Mouse (Mus musculus) kidney, adult 2 months (tissue): ENCODE data around the gene Casq2. TPM values are rescaled to one million over a fixed set of nuclear protein-coding genes. Genes with fewer than 3 reads are reported as not detected.
"Not testable (repeated sequence)": the region's sequence is repeated elsewhere in the genome, so short reads cannot be mapped to it uniquely, and the experiment has no call there.

Experiments
- DNase-seq: peaks from one replicate; pipeline ENCODE4 v3.0.0; 2021
- H3K27ac ChIP-seq: fragments of 200-500 bp; 2 replicates; pipeline ENCODE4 v1.5.1; 2012; ENCODE audit warnings: low read depth, low read length, control low read depth, inconsistent platforms; ENCODE audit not compliant: insufficient read depth
- H3K27me3 ChIP-seq: fragments of 200-500 bp; replicated peaks from 2 replicates; pipeline ENCODE4 v1.6.1; 2012; ENCODE audit warnings: mild to moderate bottlenecking, moderate library complexity, low read length, inconsistent platforms; ENCODE audit not compliant: control insufficient read depth, insufficient read depth
- H3K36me3 ChIP-seq: fragments of 200-500 bp; 2 replicates; pipeline ENCODE4 v1.6.1; 2012; ENCODE audit warnings: mild to moderate bottlenecking, moderate library complexity, low read length, inconsistent platforms; ENCODE audit not compliant: control insufficient read depth, insufficient read depth
- H3K4me1 ChIP-seq: fragments of 200-500 bp; 2 replicates; pipeline ENCODE4 v1.6.1; 2011; ENCODE audit warnings: low read length; ENCODE audit not compliant: control insufficient read depth, insufficient read depth
- H3K4me3 ChIP-seq: fragments of 200-500 bp; 2 replicates; pipeline ENCODE4 v1.5.1; 2011; ENCODE audit warnings: mild to moderate bottlenecking, low read depth, low read length, control low read depth; ENCODE audit not compliant: insufficient read depth
- CTCF ChIP-seq: fragments of 200-500 bp; conservative IDR thresholded peaks from 2 replicates; pipeline ENCODE4 v1.5.1; 2011; ENCODE audit warnings: low read depth, mild to moderate bottlenecking, control low read depth, low read length, moderate library complexity, mixed read lengths; ENCODE audit not compliant: insufficient read depth, insufficient read length
- POLR2A ChIP-seq: fragments of 200-500 bp; IDR thresholded peaks from one replicate; pipeline ENCODE4 v1.6.1; 2011; ENCODE audit warnings: low read depth, low read length, control low read depth
- WGBS: fragments of 180-500 bp; shearing (Covaris S2); methylation state at CpG from one replicate; pipeline ENCODE4 v1.1.7; 2018; 5-methylcytosine and 5-hydroxymethylcytosine counted together
- polyA plus RNA-seq: library from polyadenylated mRNA; depleted of rRNA; stranded (reverse); fragments of >200 nt; gene quantifications from 2 replicates; pipeline ENCODE4 v1.2.3, GENCODE M21; 2012

Casq2 gene
- polyA plus RNA-seq, 1 experiment = 2.1 TPM

GRCm38 (mm10) chr3:102152872-102153271 lies 66.7 kb downstream of the Casq2 start:
- peak; percentile 47 for DNase-seq
- Histone ChIP-seq H3K27me3 (no peaks in the 10 kb centered on the region), H3K36me3 (peaks cover 2% of the 10 kb centered on the region; the same call in 1 of the 2 replicates), H3K4me3 (no peak overlapping the region), H3K4me1 (peaks cover 16% of the 10 kb centered on the region), H3K27ac (peak overlapping the region; percentile 90)
- 21% methylated on average over 4 of the region's 4 CpGs for WGBS
- no peak for TF ChIP-seq POLR2A
- no peak for TF ChIP-seq CTCF

GRCm38 (mm10) chr3:102154107-102154506 lies 67.9 kb downstream of the Casq2 start:
- TF ChIP-seq POLR2A = no peak
- no peak for TF ChIP-seq CTCF
- no peak overlapping the region for H3K4me3 ChIP-seq
- H3K27me3 ChIP-seq = no peaks in the 10 kb centered on the region
- peaks cover 16% of the 10 kb centered on the region for H3K4me1 ChIP-seq
- no peak overlapping the region for H3K27ac ChIP-seq
- H3K36me3 ChIP-seq = peaks cover 2% of the 10 kb centered on the region; the same call in 1 of the 2 replicates
- 58% methylated on average over 7 of the region's 7 CpGs for WGBS
- DNase-seq = peak; percentile 61

GRCm38 (mm10) chr3:102156737-102157136 lies 70.5 kb downstream of the Casq2 start:
- WGBS = 72% methylated on average over 7 of the region's 7 CpGs
- no peak for DNase-seq
- Histone ChIP-seq H3K27me3 (no peaks in the 10 kb centered on the region), H3K4me1 (peaks cover 16% of the 10 kb centered on the region), H3K4me3 (no peak overlapping the region), H3K36me3 (peaks cover 2% of the 10 kb centered on the region; the same call in 1 of the 2 replicates), H3K27ac (no peak overlapping the region)
- no peak for TF ChIP-seq CTCF
- no peak for TF ChIP-seq POLR2A

GRCm38 (mm10) chr3:102157652-102158051 lies 71.4 kb downstream of the Casq2 start:
- no peak for TF ChIP-seq CTCF
- no peak for TF ChIP-seq POLR2A
- Histone ChIP-seq H3K4me3 (no peak overlapping the region), H3K27me3 (no peaks in the 10 kb centered on the region), H3K36me3 (peaks cover 2% of the 10 kb centered on the region; the same call in 1 of the 2 replicates), H3K4me1 (peaks cover 10% of the 10 kb centered on the region), H3K27ac (no peak overlapping the region)
- no peak for DNase-seq
- 85% methylated on average over 6 of the region's 6 CpGs for WGBS

- TF ChIP-seq CTCF (no peak), POLR2A (no peak)
- peaks cover 2% of the 10 kb centered on the region; the same call in 1 of the 2 replicates for H3K36me3 ChIP-seq
- H3K4me1 ChIP-seq = peaks cover 5% of the 10 kb centered on the region
- 66% methylated on average over 14 of the region's 14 CpGs for WGBS
- no peak for DNase-seq
- no peaks in the 10 kb centered on the region for H3K27me3 ChIP-seq
- no peak overlapping the region for H3K4me3 ChIP-seq
- H3K27ac ChIP-seq = no peak overlapping the region
Observed at GRCm38 (mm10) chr3:102158759-102159422, 72.7 kb downstream of the Casq2 start.

- no peak overlapping the region for H3K27ac ChIP-seq
- H3K4me1 ChIP-seq = no peaks in the 10 kb centered on the region
- 62% methylated on average over 14 of the region's 14 CpGs for WGBS
- no peak overlapping the region for H3K4me3 ChIP-seq
- H3K27me3 ChIP-seq = no peaks in the 10 kb centered on the region
- peaks cover 2% of the 10 kb centered on the region; the same call in 1 of the 2 replicates for H3K36me3 ChIP-seq
- DNase-seq = peak; percentile 27
- TF ChIP-seq CTCF = no peak
- TF ChIP-seq POLR2A = no peak
Observed at GRCm38 (mm10) chr3:102159423-102160325, 73.5 kb downstream of the Casq2 start.

GRCm38 (mm10) chr3:102163861-102164260 lies 77.6 kb downstream of the Casq2 start:
- not testable (repeated sequence) for H3K27ac ChIP-seq, H3K27me3 ChIP-seq, H3K4me3 ChIP-seq, H3K4me1 ChIP-seq, DNase-seq, H3K36me3 ChIP-seq
- WGBS = 91% methylated on average over 1 of the region's 1 CpGs
